Comparison of ENCODE assay signal across 8 mouse cellular contexts in the genomic region with DNA sequence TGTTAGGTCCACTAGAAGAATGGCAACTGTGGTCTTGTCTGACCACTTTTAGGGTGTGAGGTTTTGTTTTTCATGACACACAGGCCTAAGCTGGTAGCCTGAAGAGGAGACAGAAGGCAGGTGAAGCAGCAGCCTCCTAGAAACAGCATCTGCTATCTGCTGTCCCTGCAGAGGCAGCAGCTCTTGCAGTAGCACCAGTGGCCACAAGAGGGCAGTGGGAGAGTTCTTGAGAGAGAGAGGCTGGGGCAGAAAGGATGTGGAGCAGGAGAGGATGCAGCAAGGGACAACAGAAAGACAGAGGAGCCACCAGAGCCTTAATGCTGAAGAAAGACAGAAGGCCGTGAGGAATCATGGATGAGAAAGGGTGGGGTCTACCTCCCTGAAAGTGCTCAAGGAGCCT.
DNase-seq lines count a peak whose midpoint lies in the region; ATAC-seq and TF ChIP-seq lines count a peak whose summit lies in the region.

No protein-coding gene starts in this region.

- H3K36me3 ChIP-seq in ES-Bruce4 (ENCODE audit: control insufficient read depth, insufficient read depth, low read length, poor library complexity, severe bottlenecking) = no peaks in the 10 kb centered on the region

- TF ChIP-seq POLR2A in ES-Bruce4 (IDR thresholded peaks at IDR 0.05; ENCODE audit: insufficient read depth, low read length) = no peak

- ATAC-seq in common myeloid progenitor, adult 5-6 weeks (replicated peaks; ENCODE audit: low read depth, poor library complexity, severe bottlenecking) = peak; percentile 81
- peak; percentile 55; the same call in 1 of the 2 replicates for ATAC-seq in granulocyte monocyte progenitor cell, adult 5-6 weeks (replicated peaks; ENCODE audit: poor library complexity, severe bottlenecking)
- ATAC-seq in erythroid progenitor cell, adult 5-6 weeks (replicated peaks; ENCODE audit: low FRiP score, poor library complexity, severe bottlenecking) = no peak

- peak; percentile 73 for DNase-seq in ZHBTc4 (ENCODE audit: low read depth, low spot score)
- DNase-seq in layer of hippocampus, postnatal 10 days (ENCODE audit: low spot score in 2 of 2) = peak; percentile 79 to 81
- DNase-seq in lung, postnatal 4 days = peak; percentile 27 to 67
- peak; percentile 25 for DNase-seq in spleen, adult 12 weeks (ENCODE audit: low spot score)

- no peak overlapping the region for H3K27ac ChIP-seq in ES-Bruce4 (ENCODE audit: insufficient read depth, low read length)

- no peaks in the 10 kb centered on the region for H3K27me3 ChIP-seq in ES-Bruce4 (ENCODE audit: control insufficient read depth, insufficient read depth, low read length, poor library complexity, severe bottlenecking)

- H3K9ac ChIP-seq in ES-Bruce4 (ENCODE audit: low read depth, poor library complexity, severe bottlenecking) = no peak overlapping the region

- H3K9me3 ChIP-seq in ES-Bruce4 (replicated peaks; ENCODE audit: control insufficient read depth, insufficient read depth, low read length, poor library complexity, severe bottlenecking) = no peaks in the 10 kb centered on the region

- no peak overlapping the region for H3K4me3 ChIP-seq in ES-Bruce4 (ENCODE audit: low read depth, low read length)

- no peaks in the 10 kb centered on the region for H3K4me1 ChIP-seq in ES-Bruce4 (ENCODE audit: control insufficient read depth, insufficient read depth, low read length)

- TF ChIP-seq EP300 in ES-Bruce4 (IDR thresholded peaks at IDR 0.05; ENCODE audit: insufficient read depth, low read depth, low read length) = no peak

- TF ChIP-seq CTCF in ES-Bruce4 (IDR thresholded peaks at IDR 0.05; ENCODE audit: low read depth, low read length) = peak; percentile 80

Comparison
In these comparisons a context has a peak if more than half of its experiments do, and no peak if none do; other contexts are left out.
1. DNase-seq: peak in every context shown above with its lines; median percentile 80 in layer of hippocampus, postnatal 10 days; 73 in ZHBTc4; 47 in lung, postnatal 4 days; 25 in spleen, adult 12 weeks.